Mouse (Mus musculus) lung, adult 2 months (tissue): Measurements from ENCODE around the gene Gmds.

Experiments used
- CTCF ChIP-seq: fragments of 200-500 bp; IDR thresholded peaks from 2 replicates; pipeline ENCODE4 v1.5.1; 2011; ENCODE audit warnings: mild to moderate bottlenecking, low read length, control low read depth; ENCODE audit not compliant: insufficient read depth
- POLR2A ChIP-seq: fragments of 200-500 bp; IDR thresholded peaks from 2 replicates; pipeline ENCODE4 v1.6.1; 2011; ENCODE audit warnings: low read depth, mild to moderate bottlenecking, control low read depth, low read length, borderline replicate concordance; ENCODE audit errors: extremely low read depth

- TF ChIP-seq POLR2A (no peak), CTCF (no peak)
Observed at GRCm38 (mm10) chr13:32234019-32234418, 104.5 kb downstream of the Gmds start.
